Mouse (Mus musculus): Measurements from ENCODE around the gene Slc35g3. TPM values are rescaled to one million over a fixed set of nuclear protein-coding genes. Genes with fewer than 3 reads are reported as not detected.

The Slc35g3 gene
- polyA plus RNA-seq, 1 experiment, result 0.16 TPM

DNA sequence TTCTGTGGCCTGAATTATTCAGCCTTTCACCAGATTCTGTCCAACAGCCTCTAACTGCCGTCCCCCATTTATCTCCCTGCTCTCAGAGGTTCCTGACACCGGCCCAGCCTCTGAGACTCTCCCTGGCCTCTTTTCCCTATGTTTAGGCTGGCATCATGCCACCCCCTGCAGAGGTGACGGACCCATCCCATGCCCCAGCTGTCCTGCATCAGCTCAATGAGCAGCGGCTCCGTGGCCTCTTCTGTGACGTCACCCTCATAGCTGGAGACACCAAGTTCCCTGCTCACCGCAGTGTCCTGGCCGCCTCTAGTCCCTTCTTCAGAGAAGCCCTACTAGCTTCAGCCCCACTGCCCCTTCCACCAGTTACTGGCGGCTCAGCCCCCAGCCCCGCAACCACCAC, 13.9 kb upstream of the Slc35g3 start:
- TF ChIP-seq CTCF (IDR thresholded peaks at IDR 0.05; ENCODE audit: extremely low read depth, insufficient read length, insufficient replicate concordance, low read depth, low read length), result no peak
- no peak for TF ChIP-seq POLR2A (IDR thresholded peaks at IDR 0.05; ENCODE audit: low read depth, low read length)
- Histone ChIP-seq H3K36me3 (ENCODE audit: control insufficient read depth, insufficient read depth, low read length) (peaks cover 5% of the 10 kb centered on the region; the same call in 1 of the 2 replicates), H3K27ac (ENCODE audit: insufficient read depth, low read depth, low read length) (no peak overlapping the region), H3K4me3 (ENCODE audit: low read depth, low read length) (no peak overlapping the region), H3K27me3 (ENCODE audit: control insufficient read depth, insufficient read depth, low read length) (no peaks in the 10 kb centered on the region), H3K4me1 (ENCODE audit: control insufficient read depth, insufficient read depth, insufficient read length, low read length) (no peaks in the 10 kb centered on the region)
- 85% methylated on average over 10 of the region's 10 CpGs for WGBS

DNA sequence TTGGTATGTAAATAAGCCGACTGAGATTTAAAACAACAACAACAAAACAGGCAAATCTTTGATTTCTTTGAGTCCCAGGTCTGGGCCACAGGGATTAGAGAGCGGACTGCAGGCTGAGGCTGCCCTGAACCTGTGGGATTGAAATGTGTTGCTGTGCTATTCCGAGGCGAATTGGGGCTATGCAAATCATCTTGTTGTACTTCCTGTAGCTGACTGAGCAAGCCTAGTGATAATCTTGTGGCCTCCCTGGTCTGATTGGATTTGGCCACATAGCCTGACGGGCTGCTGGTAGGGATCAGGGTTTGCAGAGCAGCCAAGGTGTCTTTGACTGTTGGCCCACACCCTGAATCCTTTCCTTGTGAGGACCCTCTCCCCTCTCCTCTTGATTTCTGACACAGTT, 13.2 kb upstream of the Slc35g3 start:
- H3K4me1 ChIP-seq (ENCODE audit: control insufficient read depth, insufficient read depth, insufficient read length, low read length), result no peaks in the 10 kb centered on the region
- TF ChIP-seq CTCF (IDR thresholded peaks at IDR 0.05; ENCODE audit: extremely low read depth, insufficient read length, insufficient replicate concordance, low read depth, low read length) (no peak), POLR2A (IDR thresholded peaks at IDR 0.05; ENCODE audit: low read depth, low read length) (no peak)
- H3K4me3 ChIP-seq (ENCODE audit: low read depth, low read length), result no peak overlapping the region
- WGBS, result 57% methylated on average over 5 of the region's 5 CpGs
- H3K36me3 ChIP-seq (ENCODE audit: control insufficient read depth, insufficient read depth, low read length), result peaks cover 5% of the 10 kb centered on the region; the same call in 1 of the 2 replicates
- no peak overlapping the region for H3K27ac ChIP-seq (ENCODE audit: insufficient read depth, low read depth, low read length)
- H3K27me3 ChIP-seq (ENCODE audit: control insufficient read depth, insufficient read depth, low read length), result no peaks in the 10 kb centered on the region

DNA sequence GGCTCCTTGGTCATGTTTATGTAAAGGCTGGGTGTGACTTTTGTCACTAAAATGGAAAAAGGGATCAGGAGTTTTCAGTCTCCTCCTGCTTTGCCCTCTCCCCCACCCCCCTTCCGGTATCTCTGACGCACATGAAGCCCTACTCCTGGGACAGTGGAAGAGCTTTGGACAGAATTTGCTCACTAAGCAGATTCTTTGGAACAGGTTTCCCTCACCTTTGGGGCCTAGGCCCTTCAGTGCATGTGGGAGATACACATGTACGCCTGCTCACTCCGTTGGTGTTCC, 5.8 kb upstream of the Slc35g3 start:
- WGBS, result 85% methylated on average over 4 of the region's 4 CpGs
- no peak overlapping the region for H3K27ac ChIP-seq (ENCODE audit: insufficient read depth, low read depth, low read length)
- H3K4me1 ChIP-seq (ENCODE audit: control insufficient read depth, insufficient read depth, insufficient read length, low read length), result peaks cover 3% of the 10 kb centered on the region
- no peak for TF ChIP-seq POLR2A (IDR thresholded peaks at IDR 0.05; ENCODE audit: low read depth, low read length)
- no peak for TF ChIP-seq CTCF (IDR thresholded peaks at IDR 0.05; ENCODE audit: extremely low read depth, insufficient read length, insufficient replicate concordance, low read depth, low read length)
- no peaks in the 10 kb centered on the region for H3K36me3 ChIP-seq (ENCODE audit: control insufficient read depth, insufficient read depth, low read length)
- H3K27me3 ChIP-seq (ENCODE audit: control insufficient read depth, insufficient read depth, low read length), result no peaks in the 10 kb centered on the region
- no peak overlapping the region for H3K4me3 ChIP-seq (ENCODE audit: low read depth, low read length)

DNA sequence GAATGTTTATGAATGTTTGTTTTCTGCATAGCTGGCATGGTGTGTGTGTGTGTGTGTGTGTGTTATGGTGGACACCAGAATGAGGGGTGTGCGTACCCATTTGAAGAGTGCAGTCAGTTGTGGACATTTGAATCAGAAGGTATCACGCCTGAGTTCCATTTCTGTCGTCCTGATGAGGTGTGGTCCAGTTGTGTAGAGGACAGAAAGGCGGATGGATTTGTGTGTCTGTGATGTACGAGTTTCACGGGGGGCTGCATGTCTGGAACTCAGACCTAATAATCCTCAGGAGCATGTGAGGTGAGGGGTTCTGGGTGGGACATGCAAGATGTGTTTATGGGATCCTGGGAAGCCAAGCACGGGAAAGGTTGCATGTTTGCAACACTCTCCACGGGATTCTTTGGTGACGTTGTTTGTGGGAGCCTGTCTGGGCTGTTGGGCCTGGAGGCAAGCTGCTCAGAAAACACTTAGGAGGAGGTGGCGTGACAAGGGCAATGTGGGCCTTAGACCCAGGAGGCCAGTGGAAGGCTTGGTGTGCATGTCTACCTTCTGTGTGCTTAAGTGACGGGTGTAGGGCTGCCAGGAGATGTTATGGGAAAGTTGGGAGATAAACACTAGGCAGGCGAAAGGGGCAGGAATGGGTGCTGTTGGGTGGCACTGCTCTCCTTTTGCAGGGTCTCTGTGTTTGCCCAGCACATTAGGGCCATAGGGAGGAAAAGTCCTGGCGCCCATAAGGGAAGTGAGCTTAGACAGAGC, 5.3 kb upstream of the Slc35g3 start:
- TF ChIP-seq CTCF (IDR thresholded peaks at IDR 0.05; ENCODE audit: extremely low read depth, insufficient read length, insufficient replicate concordance, low read depth, low read length) (no peak), POLR2A (IDR thresholded peaks at IDR 0.05; ENCODE audit: low read depth, low read length) (peak; percentile 40; the same call in 1 of the 2 replicates)
- Histone ChIP-seq H3K27me3 (ENCODE audit: control insufficient read depth, insufficient read depth, low read length) (no peaks in the 10 kb centered on the region), H3K4me1 (ENCODE audit: control insufficient read depth, insufficient read depth, insufficient read length, low read length) (peaks cover 3% of the 10 kb centered on the region), H3K36me3 (ENCODE audit: control insufficient read depth, insufficient read depth, low read length) (no peaks in the 10 kb centered on the region), H3K27ac (ENCODE audit: insufficient read depth, low read depth, low read length) (0 out of 2 replicates have a peak overlapping the region, but pooled peaks have one; percentile 30), H3K4me3 (ENCODE audit: low read depth, low read length) (peak overlapping the region; percentile 29)
- 75% methylated on average over 13 of the region's 13 CpGs for WGBS

DNA sequence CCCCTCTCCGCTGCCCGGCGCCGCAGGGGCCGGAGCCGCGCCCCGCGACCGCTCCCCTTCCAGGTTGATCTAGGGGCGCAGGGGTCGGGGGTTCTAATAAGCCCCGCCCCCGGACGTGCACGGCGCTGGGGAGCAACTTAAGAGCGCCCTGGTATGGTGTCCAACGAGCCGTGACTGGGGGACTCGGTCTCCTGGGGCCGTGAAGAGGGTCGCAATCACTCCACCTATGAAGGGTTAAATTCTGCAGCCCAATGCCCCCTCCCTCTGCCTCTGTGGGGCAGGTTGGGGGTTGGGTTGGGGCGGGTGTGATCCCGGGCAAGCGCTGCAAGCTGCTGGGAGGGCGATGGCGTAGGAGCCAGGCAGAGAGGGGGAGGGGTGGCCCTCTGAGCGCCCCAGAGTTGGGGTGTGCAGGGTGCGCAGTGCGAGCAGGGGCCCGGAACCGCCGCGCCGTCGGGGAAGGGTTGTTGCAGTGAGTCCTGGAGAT, 4.4 kb upstream of the Slc35g3 start:
- H3K27ac ChIP-seq (ENCODE audit: insufficient read depth, low read depth, low read length), result peak overlapping the region; percentile 77
- under 1% methylated on average over 32 of the region's 37 CpGs for WGBS
- H3K27me3 ChIP-seq (ENCODE audit: control insufficient read depth, insufficient read depth, low read length), result no peaks in the 10 kb centered on the region
- TF ChIP-seq POLR2A (IDR thresholded peaks at IDR 0.05; ENCODE audit: low read depth, low read length) (peak; percentile 24; the same call in 1 of the 2 replicates), CTCF (IDR thresholded peaks at IDR 0.05; ENCODE audit: extremely low read depth, insufficient read length, insufficient replicate concordance, low read depth, low read length) (no peak)
- no peaks in the 10 kb centered on the region for H3K36me3 ChIP-seq (ENCODE audit: control insufficient read depth, insufficient read depth, low read length)
- peaks cover 3% of the 10 kb centered on the region for H3K4me1 ChIP-seq (ENCODE audit: control insufficient read depth, insufficient read depth, insufficient read length, low read length)
- peak overlapping the region; percentile 98 for H3K4me3 ChIP-seq (ENCODE audit: low read depth, low read length)

DNA sequence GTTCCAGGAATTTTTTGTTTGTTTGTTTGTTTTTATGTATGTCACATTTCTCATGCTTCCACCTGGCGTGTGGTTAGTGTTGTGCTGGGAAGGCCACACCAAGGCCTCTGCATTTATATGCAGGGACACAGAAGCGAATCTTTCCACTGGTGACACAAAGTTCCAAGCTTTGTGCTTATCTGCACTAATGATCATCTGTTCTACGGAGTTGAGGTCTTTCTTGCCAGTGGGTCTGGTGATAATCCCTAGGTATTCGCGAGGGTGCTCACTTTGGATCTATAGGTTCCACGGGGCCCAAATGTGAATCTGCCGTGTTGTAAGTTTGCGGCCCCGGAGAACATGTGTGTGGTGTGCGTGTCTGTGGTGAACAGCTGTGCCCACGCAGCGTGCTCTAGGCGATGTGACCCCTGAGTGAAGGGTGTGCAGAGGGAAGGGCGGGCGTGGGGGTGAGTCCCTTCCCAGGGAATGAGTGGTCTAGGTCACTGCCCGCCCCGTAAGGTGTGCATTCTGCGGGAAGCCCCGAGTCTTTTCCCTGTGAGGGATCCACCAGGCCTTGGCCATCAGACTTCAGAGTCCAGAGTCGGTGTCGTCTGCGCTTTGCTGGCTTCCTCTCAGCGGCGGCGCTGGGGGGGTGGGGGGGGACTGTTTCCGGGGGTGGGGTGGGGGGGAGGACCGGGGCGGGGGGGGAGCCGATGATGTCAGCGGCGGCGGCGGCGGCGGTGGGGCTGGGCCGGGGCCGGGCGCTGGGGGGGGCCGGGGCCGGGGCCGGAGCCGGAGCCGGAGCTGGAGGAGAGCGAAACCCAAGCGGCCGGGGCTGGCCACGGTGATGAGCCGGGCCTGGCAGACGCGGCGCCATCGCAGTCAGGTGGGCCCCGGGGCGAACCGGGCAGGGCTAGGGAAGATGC, 3.7 kb upstream of the Slc35g3 start, which contains the start of gene Zbtb4:
TSS of gene Zbtb4 (plus strand) at position 692 of the 905 bp plus-strand sequence.
- WGBS, result 27% methylated on average over 40 of the region's 55 CpGs
- TF ChIP-seq POLR2A (IDR thresholded peaks at IDR 0.05; ENCODE audit: low read depth, low read length) (no peak), CTCF (IDR thresholded peaks at IDR 0.05; ENCODE audit: extremely low read depth, insufficient read length, insufficient replicate concordance, low read depth, low read length) (no peak)
- no peaks in the 10 kb centered on the region for H3K27me3 ChIP-seq (ENCODE audit: control insufficient read depth, insufficient read depth, low read length)

DNA sequence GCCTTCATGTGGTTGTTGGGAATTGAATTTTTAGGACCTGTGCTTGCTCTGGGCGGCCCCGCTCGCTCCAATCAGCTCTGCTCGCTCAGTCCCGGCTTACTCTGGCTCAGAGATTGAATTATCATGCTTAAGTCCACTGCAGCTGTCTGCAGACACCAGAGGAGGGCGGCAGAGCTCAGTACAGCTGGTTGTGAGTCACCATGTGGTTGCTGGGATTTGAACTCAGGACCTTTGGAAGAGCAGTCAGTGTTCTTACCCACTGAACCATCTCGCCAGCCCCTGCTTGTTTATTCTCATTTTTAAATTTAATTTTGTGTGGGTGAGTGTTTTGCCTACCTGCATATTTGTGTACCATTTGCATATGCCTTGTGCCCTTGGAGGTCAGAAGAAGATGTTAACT, 1.8 kb upstream of the Slc35g3 start:
- Histone ChIP-seq H3K27me3 (ENCODE audit: control insufficient read depth, insufficient read depth, low read length) (no peaks in the 10 kb centered on the region), H3K4me3 (ENCODE audit: low read depth, low read length) (no peak overlapping the region), H3K4me1 (ENCODE audit: control insufficient read depth, insufficient read depth, insufficient read length, low read length) (peaks cover 6% of the 10 kb centered on the region), H3K36me3 (ENCODE audit: control insufficient read depth, insufficient read depth, low read length) (no peaks in the 10 kb centered on the region), H3K27ac (ENCODE audit: insufficient read depth, low read depth, low read length) (no peak overlapping the region)
- TF ChIP-seq CTCF (IDR thresholded peaks at IDR 0.05; ENCODE audit: extremely low read depth, insufficient read length, insufficient replicate concordance, low read depth, low read length) (peak; percentile 33; the same call in 1 of the 2 replicates), POLR2A (IDR thresholded peaks at IDR 0.05; ENCODE audit: low read depth, low read length) (no peak)
- WGBS, result 75% methylated on average over 7 of the region's 7 CpGs

More for the DNA sequence above, 3.7 kb upstream of the Slc35g3 start, which contains the start of gene Zbtb4:
- peak within 1 kb of the TSS; percentile 77 for H3K27ac ChIP-seq (ENCODE audit: insufficient read depth, low read depth, low read length)
- no peaks in the 10 kb centered on the region for H3K36me3 ChIP-seq (ENCODE audit: control insufficient read depth, insufficient read depth, low read length)
- peak within 1 kb of the TSS; percentile 98 for H3K4me3 ChIP-seq (ENCODE audit: low read depth, low read length)
- peaks cover 3% of the 10 kb centered on the region for H3K4me1 ChIP-seq (ENCODE audit: control insufficient read depth, insufficient read depth, insufficient read length, low read length)
